Mouse (Mus musculus) intestine, embryonic 14.5 days (tissue): ENCODE measurements around the gene Il21r. TPM values are rescaled to one million over a fixed set of nuclear protein-coding genes. Genes with fewer than 3 reads are reported as not detected.

Source experiments
- ATAC-seq: fragments of 200-750 bp; cut with Nextera tagmentation; replicated peaks from 2 replicates; pipeline ENCODE4 v1.8.0; 2017; ENCODE audit warnings: low read depth, moderate number of reproducible peaks, moderate TSS enrichment, moderate library complexity; ENCODE audit not compliant: low FRiP score, low TSS enrichment
- DNase-seq: peaks from one replicate; pipeline ENCODE4 v3.0.0-alpha.2; 2018; ENCODE audit warnings: low spot score
- H3K27ac ChIP-seq: fragments of 300-500 bp; sonication (generic); 2 replicates; pipeline ENCODE4 v1.5.1; 2014; ENCODE audit warnings: low read depth, mild to moderate bottlenecking, control low read depth
- H3K27me3 ChIP-seq: fragments of 300-500 bp; sonication (generic); replicated peaks from 2 replicates; pipeline ENCODE4 v1.6.1; 2014; ENCODE audit warnings: low read length, control low read depth; ENCODE audit not compliant: control insufficient read depth, insufficient read depth
- H3K36me3 ChIP-seq: fragments of 300-500 bp; sonication (generic); 2 replicates; pipeline ENCODE4 v1.6.1; 2014; ENCODE audit warnings: low read length, control low read depth; ENCODE audit not compliant: control insufficient read depth, insufficient read depth
- H3K4me1 ChIP-seq: fragments of 300-500 bp; sonication (generic); replicated peaks from 2 replicates; pipeline ENCODE4 v1.6.1; 2014; ENCODE audit warnings: low read length, control low read depth, mixed read lengths; ENCODE audit not compliant: control insufficient read depth, insufficient read depth
- H3K4me2 ChIP-seq: fragments of 300-500 bp; sonication (generic); 2 replicates; pipeline ENCODE4 v1.6.1; 2014; ENCODE audit warnings: low read length
- H3K4me3 ChIP-seq: fragments of 300-500 bp; sonication (generic); 2 replicates; pipeline ENCODE4 v1.5.1; 2014; ENCODE audit warnings: low read depth, low read length, control low read depth, mixed read lengths
- H3K9ac ChIP-seq: fragments of 300-500 bp; sonication (generic); 2 replicates; pipeline ENCODE4 v1.6.1; 2014; ENCODE audit warnings: mild to moderate bottlenecking, low read length
- H3K9me3 ChIP-seq: fragments of 300-500 bp; sonication (generic); 2 replicates; pipeline ENCODE4 v1.6.1; 2016; ENCODE audit warnings: low read length, control low read depth; ENCODE audit not compliant: control insufficient read depth
- WGBS: fragments of 180-500 bp; shearing (Covaris S2); extraction: QIAGEN DNeasy Blood & Tissue Kit; methylation state at CpG from one replicate; pipeline ENCODE4 v1.1.7; 2014; 5-methylcytosine and 5-hydroxymethylcytosine counted together
- polyA plus RNA-seq: library from polyadenylated mRNA; unstranded; fragments of >200 nt; fragmentation: Nextera tagmentation; extraction: Ambion mirVana; gene quantifications from 2 replicates; pipeline ENCODE4 v1.2.1, GENCODE M21; 2014

Gene Il21r
- polyA plus RNA-seq, 1 experiment from 2014 or later = 0.37 TPM

GRCm38 (mm10) chr7:125600612-125601279, 2.5 kb upstream of the Il21r start:
- H3K9ac ChIP-seq = no peak overlapping the region
- no peak overlapping the region for H3K27ac ChIP-seq
- H3K4me2 ChIP-seq = no peak overlapping the region
- DNase-seq (no peak), ATAC-seq (no peak)
- no peak overlapping the region for H3K4me3 ChIP-seq
- no peaks in the 10 kb centered on the region for H3K36me3 ChIP-seq
- WGBS = 30% methylated on average over 6 of the region's 6 CpGs
- H3K9me3 ChIP-seq = no peaks in the 10 kb centered on the region
- no peaks in the 10 kb centered on the region for H3K27me3 ChIP-seq
- H3K4me1 ChIP-seq = no peaks in the 10 kb centered on the region

GRCm38 (mm10) chr7:125601280-125601670, 2.0 kb upstream of the Il21r start:
- Histone ChIP-seq H3K4me2 (no peak overlapping the region), H3K9me3 (no peaks in the 10 kb centered on the region), H3K27me3 (no peaks in the 10 kb centered on the region), H3K36me3 (no peaks in the 10 kb centered on the region), H3K4me3 (no peak overlapping the region), H3K4me1 (no peaks in the 10 kb centered on the region), H3K27ac (no peak overlapping the region), H3K9ac (no peak overlapping the region)
- DNase-seq (no peak), ATAC-seq (no peak)
- WGBS = 87% methylated on average over 6 of the region's 6 CpGs

- no peaks in the 10 kb centered on the region for H3K9me3 ChIP-seq
- WGBS = 72% methylated on average over 11 of the region's 11 CpGs
Measured at GRCm38 (mm10) chr7:125601821-125602448, 1.3 kb upstream of the Il21r start.

GRCm38 (mm10) chr7:125604362-125605319, 1.4 kb downstream of the Il21r start:
- no peaks in the 10 kb centered on the region for H3K27me3 ChIP-seq
- no peak overlapping the region for H3K9ac ChIP-seq
- H3K27ac ChIP-seq = no peak overlapping the region
- no peak for DNase-seq
- no peak overlapping the region for H3K4me3 ChIP-seq
- no peaks in the 10 kb centered on the region for H3K36me3 ChIP-seq
- ATAC-seq = no peak
- no peak overlapping the region for H3K4me2 ChIP-seq
- no peaks in the 10 kb centered on the region for H3K9me3 ChIP-seq
- no peaks in the 10 kb centered on the region for H3K4me1 ChIP-seq
- 82% methylated on average over 12 of the region's 12 CpGs for WGBS

More at GRCm38 (mm10) chr7:125601821-125602448, 1.3 kb upstream of the Il21r start:
- Histone ChIP-seq H3K4me2 (no peak overlapping the region), H3K27ac (no peak overlapping the region), H3K36me3 (no peaks in the 10 kb centered on the region), H3K4me1 (no peaks in the 10 kb centered on the region), H3K9ac (no peak overlapping the region), H3K4me3 (no peak overlapping the region), H3K27me3 (no peaks in the 10 kb centered on the region)
- DNase-seq (no peak), ATAC-seq (no peak)

- H3K4me3 ChIP-seq = no peak overlapping the region
- H3K36me3 ChIP-seq = no peaks in the 10 kb centered on the region
- no peaks in the 10 kb centered on the region for H3K4me1 ChIP-seq
- 28% methylated on average over 4 of the region's 4 CpGs for WGBS
- no peaks in the 10 kb centered on the region for H3K27me3 ChIP-seq
- H3K9ac ChIP-seq = no peak overlapping the region
- DNase-seq = no peak
- no peak for ATAC-seq
- H3K27ac ChIP-seq = no peak overlapping the region
- H3K4me2 ChIP-seq = no peak overlapping the region
- no peaks in the 10 kb centered on the region for H3K9me3 ChIP-seq
Measured at GRCm38 (mm10) chr7:125605725-125606139, 2.5 kb downstream of the Il21r start.

- Histone ChIP-seq H3K27ac (no peak overlapping the region), H3K4me3 (no peak overlapping the region), H3K27me3 (no peaks in the 10 kb centered on the region), H3K36me3 (no peaks in the 10 kb centered on the region), H3K9ac (no peak overlapping the region), H3K4me2 (no peak overlapping the region), H3K9me3 (no peaks in the 10 kb centered on the region), H3K4me1 (no peaks in the 10 kb centered on the region)
- no peak for ATAC-seq
- no peak for DNase-seq
- 80% methylated on average over 2 of the region's 2 CpGs for WGBS
Measured at GRCm38 (mm10) chr7:125606265-125607164, 3.3 kb downstream of the Il21r start.

- WGBS = 61% methylated on average over 6 of the region's 6 CpGs
Measured at GRCm38 (mm10) chr7:125607384-125608182, 4.4 kb downstream of the Il21r start.

More at GRCm38 (mm10) chr7:125607384-125608182, 4.4 kb downstream of the Il21r start:
- Histone ChIP-seq H3K4me3 (no peak overlapping the region), H3K4me2 (no peak overlapping the region), H3K9me3 (no peaks in the 10 kb centered on the region), H3K27me3 (no peaks in the 10 kb centered on the region), H3K4me1 (no peaks in the 10 kb centered on the region), H3K36me3 (no peaks in the 10 kb centered on the region), H3K27ac (no peak overlapping the region), H3K9ac (no peak overlapping the region)
- DNase-seq (no peak), ATAC-seq (no peak)
